Mouse (Mus musculus): ENCODE data around the gene Hivep3. TPM values are rescaled to one million over a fixed set of nuclear protein-coding genes. Genes with fewer than 3 reads are reported as not detected.

Gene Hivep3
- polyA plus RNA-seq, 1 experiment, result 1.4 TPM

- TF ChIP-seq CEBPB (IDR thresholded peaks at IDR 0.05; ENCODE audit: low read depth) (peak; percentile 39), USF1 (IDR thresholded peaks at IDR 0.05; ENCODE audit: low read depth) (no peak), MYOD1 (IDR thresholded peaks at IDR 0.05; ENCODE audit: control insufficient read depth, insufficient read length, low read depth) (peak; percentile 59)
- no peaks in the 10 kb centered on the region for H3K27me3 ChIP-seq (ENCODE audit: control insufficient read depth, insufficient read depth, insufficient read length)
- H3K4me3 ChIP-seq (ENCODE audit: insufficient read depth, poor library complexity, severe bottlenecking), result no peak overlapping the region
- H3K36me3 ChIP-seq (ENCODE audit: control insufficient read depth, insufficient read depth), result no peaks in the 10 kb centered on the region
- H3K79me3 ChIP-seq (ENCODE audit: low read depth), result no peaks in the 10 kb centered on the region
- H3ac ChIP-seq (ENCODE audit: control insufficient read depth, insufficient read length, low read depth), result no peak overlapping the region
- no peaks in the 10 kb centered on the region for H3K79me2 ChIP-seq (ENCODE audit: control insufficient read depth, insufficient read depth)
Measured at GRCm38 (mm10) chr4:120068883-120069581, 335.4 kb downstream of the Hivep3 start.

- no peaks in the 10 kb centered on the region for H3K79me3 ChIP-seq (ENCODE audit: low read depth)
- H3ac ChIP-seq (ENCODE audit: control insufficient read depth, insufficient read length, low read depth), result no peak overlapping the region
- TF ChIP-seq MYOG (IDR thresholded peaks at IDR 0.05; ENCODE audit: control insufficient read depth, extremely low read depth, insufficient read length) (no peak), FOSL1 (IDR thresholded peaks at IDR 0.05; ENCODE audit: insufficient read depth, low read length, poor library complexity, severe bottlenecking) (no peak), USF1 (IDR thresholded peaks at IDR 0.05; ENCODE audit: low read depth) (no peak), CEBPB (IDR thresholded peaks at IDR 0.05; ENCODE audit: low read depth) (no peak), CTCF (IDR thresholded peaks at IDR 0.05; ENCODE audit: control insufficient read depth, insufficient read depth, insufficient read length) (no peak), MYOD1 (IDR thresholded peaks at IDR 0.05; ENCODE audit: control insufficient read depth, insufficient read length, low read depth) (no peak), MAX (IDR thresholded peaks at IDR 0.05) (no peak)
- H3K36me3 ChIP-seq (ENCODE audit: control insufficient read depth, insufficient read depth), result no peaks in the 10 kb centered on the region
- H3K4me3 ChIP-seq (ENCODE audit: insufficient read depth, poor library complexity, severe bottlenecking), result no peak overlapping the region
- H3K27me3 ChIP-seq (ENCODE audit: control insufficient read depth, insufficient read depth, insufficient read length), result no peaks in the 10 kb centered on the region
- no peaks in the 10 kb centered on the region for H3K79me2 ChIP-seq (ENCODE audit: control insufficient read depth, insufficient read depth)
Measured at GRCm38 (mm10) chr4:120069582-120069980, 336.0 kb downstream of the Hivep3 start.

GRCm38 (mm10) chr4:120071411-120071810 lies 337.8 kb downstream of the Hivep3 start:
- H3K79me2 ChIP-seq (ENCODE audit: control insufficient read depth, insufficient read depth), result no peaks in the 10 kb centered on the region
- no peaks in the 10 kb centered on the region for H3K79me3 ChIP-seq (ENCODE audit: low read depth)
- H3K4me3 ChIP-seq (ENCODE audit: insufficient read depth, poor library complexity, severe bottlenecking), result no peak overlapping the region
- TF ChIP-seq CEBPB (IDR thresholded peaks at IDR 0.05; ENCODE audit: low read depth) (no peak), CTCF (IDR thresholded peaks at IDR 0.05; ENCODE audit: control insufficient read depth, insufficient read depth, insufficient read length) (no peak), MYOD1 (IDR thresholded peaks at IDR 0.05; ENCODE audit: control insufficient read depth, insufficient read length, low read depth) (no peak), MAX (IDR thresholded peaks at IDR 0.05) (no peak), MYOG (IDR thresholded peaks at IDR 0.05; ENCODE audit: control insufficient read depth, extremely low read depth, insufficient read length) (no peak), FOSL1 (IDR thresholded peaks at IDR 0.05; ENCODE audit: insufficient read depth, low read length, poor library complexity, severe bottlenecking) (no peak), USF1 (IDR thresholded peaks at IDR 0.05; ENCODE audit: low read depth) (no peak)
- H3ac ChIP-seq (ENCODE audit: control insufficient read depth, insufficient read length, low read depth), result no peak overlapping the region
- H3K27me3 ChIP-seq (ENCODE audit: control insufficient read depth, insufficient read depth, insufficient read length), result no peaks in the 10 kb centered on the region
- H3K36me3 ChIP-seq (ENCODE audit: control insufficient read depth, insufficient read depth), result no peaks in the 10 kb centered on the region

GRCm38 (mm10) chr4:120071842-120072507 lies 338.4 kb downstream of the Hivep3 start:
- no peaks in the 10 kb centered on the region for H3K79me3 ChIP-seq (ENCODE audit: low read depth)
- H3K27me3 ChIP-seq (ENCODE audit: control insufficient read depth, insufficient read depth, insufficient read length), result no peaks in the 10 kb centered on the region
- H3ac ChIP-seq (ENCODE audit: control insufficient read depth, insufficient read length, low read depth), result no peak overlapping the region
- H3K79me2 ChIP-seq (ENCODE audit: control insufficient read depth, insufficient read depth), result no peaks in the 10 kb centered on the region
- H3K36me3 ChIP-seq (ENCODE audit: control insufficient read depth, insufficient read depth), result no peaks in the 10 kb centered on the region
- H3K4me3 ChIP-seq (ENCODE audit: insufficient read depth, poor library complexity, severe bottlenecking), result no peak overlapping the region
- no peak for TF ChIP-seq USF1 (IDR thresholded peaks at IDR 0.05; ENCODE audit: low read depth)
- no peak for TF ChIP-seq MYOG (IDR thresholded peaks at IDR 0.05; ENCODE audit: control insufficient read depth, extremely low read depth, insufficient read length)
- no peak for TF ChIP-seq CTCF (IDR thresholded peaks at IDR 0.05; ENCODE audit: control insufficient read depth, insufficient read depth, insufficient read length)
- TF ChIP-seq MAX (IDR thresholded peaks at IDR 0.05), result no peak
- TF ChIP-seq CEBPB (IDR thresholded peaks at IDR 0.05; ENCODE audit: low read depth), result no peak
- TF ChIP-seq MYOD1 (IDR thresholded peaks at IDR 0.05; ENCODE audit: control insufficient read depth, insufficient read length, low read depth), result no peak
- TF ChIP-seq FOSL1 (IDR thresholded peaks at IDR 0.05; ENCODE audit: insufficient read depth, low read length, poor library complexity, severe bottlenecking), result no peak

- Histone ChIP-seq H3K27me3 (ENCODE audit: control insufficient read depth, insufficient read depth, insufficient read length) (no peaks in the 10 kb centered on the region), H3K79me3 (ENCODE audit: low read depth) (no peaks in the 10 kb centered on the region), H3ac (ENCODE audit: control insufficient read depth, insufficient read length, low read depth) (no peak overlapping the region), H3K36me3 (ENCODE audit: control insufficient read depth, insufficient read depth) (no peaks in the 10 kb centered on the region), H3K4me3 (ENCODE audit: insufficient read depth, poor library complexity, severe bottlenecking) (no peak overlapping the region), H3K79me2 (ENCODE audit: control insufficient read depth, insufficient read depth) (no peaks in the 10 kb centered on the region)
- TF ChIP-seq CTCF (IDR thresholded peaks at IDR 0.05; ENCODE audit: control insufficient read depth, insufficient read depth, insufficient read length) (no peak), MYOG (IDR thresholded peaks at IDR 0.05; ENCODE audit: control insufficient read depth, extremely low read depth, insufficient read length) (no peak), MYOD1 (IDR thresholded peaks at IDR 0.05; ENCODE audit: control insufficient read depth, insufficient read length, low read depth) (no peak), MAX (IDR thresholded peaks at IDR 0.05) (no peak), USF1 (IDR thresholded peaks at IDR 0.05; ENCODE audit: low read depth) (no peak), CEBPB (IDR thresholded peaks at IDR 0.05; ENCODE audit: low read depth) (no peak), FOSL1 (IDR thresholded peaks at IDR 0.05; ENCODE audit: insufficient read depth, low read length, poor library complexity, severe bottlenecking) (no peak)
Measured at GRCm38 (mm10) chr4:120074061-120074460, 340.5 kb downstream of the Hivep3 start.
